Mouse (Mus musculus): ENCODE results near the gene Nsun2. TPM values are rescaled to one million over a fixed set of nuclear protein-coding genes. Genes with fewer than 3 reads are reported as not detected.
A peak's percentile ranks its signal among the peaks of the same experiment; 100 is the strongest.

Gene Nsun2
- total and polyA plus RNA-seq, 3 experiments, result 29.3 to 47.9 (median 40.4) TPM

GRCm38 (mm10) chr13:69532893-69533404, 597 bp upstream of the Nsun2 start:
- Histone ChIP-seq H3K4me3 (peak overlapping the region; percentile 86), H3K27ac (peak overlapping the region; percentile 72), H3K4me1 (ENCODE audit: control insufficient read depth, insufficient read depth, low read length) (peaks cover 18% of the 10 kb centered on the region), H3K9ac (ENCODE audit: low read depth, low read length) (peak overlapping the region; percentile 91), H3K36me3 (ENCODE audit: control insufficient read depth, insufficient read depth, low read length) (no peaks in the 10 kb centered on the region), H3K27me3 (ENCODE audit: control insufficient read depth, insufficient read depth, low read length) (no peaks in the 10 kb centered on the region), H3K79me2 (replicated peaks; ENCODE audit: control insufficient read depth, insufficient read depth, low read length) (peaks cover 7% of the 10 kb centered on the region)
- no peak for DNase-seq
- intact Hi-C loops (cut with DNase I), result loop anchor here (10.0 kb wide), 1 partner anchor 948 kb away; the partner anchor contains the start of genes Fastkd3 and Mtrr
- WGBS, result 5% methylated on average over 9 of the region's 9 CpGs
- TF ChIP-seq POLR2A (IDR thresholded peaks at IDR 0.05; ENCODE audit: insufficient read depth, low read depth, low read length) (no peak), EP300 (IDR thresholded peaks at IDR 0.05; ENCODE audit: insufficient read depth, low read depth, low read length) (no peak), CTCF (IDR thresholded peaks at IDR 0.05) (peak; percentile 17; the same call in 1 of the 2 replicates)

- peak within 1 kb of the TSS; percentile 92 for H3K9ac ChIP-seq (ENCODE audit: low read depth, low read length)
- H3K27me3 ChIP-seq (ENCODE audit: control insufficient read depth, insufficient read depth, low read length), result no peaks in the 10 kb centered on the region
- peaks cover 5% of the 10 kb centered on the region for H3K79me2 ChIP-seq (replicated peaks; ENCODE audit: control insufficient read depth, insufficient read depth, low read length)
- whole genome bisulfite sequencing, result 14% methylated on average over 44 of the region's 57 CpGs
- no peak for DNase-seq
- no peaks in the 10 kb centered on the region for H3K36me3 ChIP-seq (ENCODE audit: control insufficient read depth, insufficient read depth, low read length)
- H3K4me1 ChIP-seq (ENCODE audit: control insufficient read depth, insufficient read depth, low read length), result peaks cover 15% of the 10 kb centered on the region
- H3K4me3 ChIP-seq, result peak within 1 kb of the TSS; percentile 86
- TF ChIP-seq POLR2A (IDR thresholded peaks at IDR 0.05; ENCODE audit: insufficient read depth, low read depth, low read length) (no peak), CTCF (IDR thresholded peaks at IDR 0.05) (no peak), EP300 (IDR thresholded peaks at IDR 0.05; ENCODE audit: insufficient read depth, low read depth, low read length) (no peak)
- intact Hi-C loops (cut with DNase I), result loop anchor here (10.0 kb wide), 1 partner anchor 949 kb away; the partner anchor contains the start of genes Fastkd3 and Mtrr
- peak within 1 kb of the TSS; percentile 92 for H3K27ac ChIP-seq
Observed at GRCm38 (mm10) chr13:69534334-69534653, 748 bp downstream of the Nsun2 start, which contains the start of gene Tent4a. Gene Tent4a (minus strand): TSS chr13:69534617.

- intact Hi-C loops (cut with DNase I), result loop anchor here (10.0 kb wide), 1 partner anchor 950 kb away; the partner anchor contains the start of genes Fastkd3 and Mtrr
- peak; percentile 73 for TF ChIP-seq POLR2A (IDR thresholded peaks at IDR 0.05; ENCODE audit: insufficient read depth, low read depth, low read length)
- 0 out of 2 replicates have a peak, but pooled peaks have one; percentile 13 for TF ChIP-seq CTCF (IDR thresholded peaks at IDR 0.05)
- peak; percentile 52; the same call in 1 of the 2 replicates for TF ChIP-seq EP300 (IDR thresholded peaks at IDR 0.05; ENCODE audit: insufficient read depth, low read depth, low read length)
- Histone ChIP-seq H3K36me3 (ENCODE audit: control insufficient read depth, insufficient read depth, low read length) (no peaks in the 10 kb centered on the region), H3K4me1 (ENCODE audit: control insufficient read depth, insufficient read depth, low read length) (peaks cover 15% of the 10 kb centered on the region), H3K27ac (peak overlapping the region; percentile 92), H3K27me3 (ENCODE audit: control insufficient read depth, insufficient read depth, low read length) (no peaks in the 10 kb centered on the region), H3K79me2 (replicated peaks; ENCODE audit: control insufficient read depth, insufficient read depth, low read length) (peaks cover 5% of the 10 kb centered on the region), H3K9ac (ENCODE audit: low read depth, low read length) (peak overlapping the region; percentile 92), H3K4me3 (peak overlapping the region; percentile 86)
- DNase-seq, result peak; percentile 97 to 99
- WGBS, result under 1% methylated on average over 84 of the region's 86 CpGs
Observed at GRCm38 (mm10) chr13:69534654-69535551, 1.4 kb downstream of the Nsun2 start.

- Histone ChIP-seq H3K79me2 (replicated peaks; ENCODE audit: control insufficient read depth, insufficient read depth, low read length) (peaks cover 5% of the 10 kb centered on the region; the same call in 1 of the 2 replicates), H3K27me3 (ENCODE audit: control insufficient read depth, insufficient read depth, low read length) (no peaks in the 10 kb centered on the region), H3K9ac (ENCODE audit: low read depth, low read length) (no peak overlapping the region), H3K4me1 (ENCODE audit: control insufficient read depth, insufficient read depth, low read length) (peaks cover 15% of the 10 kb centered on the region), H3K27ac (no peak overlapping the region), H3K36me3 (ENCODE audit: control insufficient read depth, insufficient read depth, low read length) (no peaks in the 10 kb centered on the region), H3K4me3 (no peak overlapping the region)
- TF ChIP-seq CTCF (IDR thresholded peaks at IDR 0.05) (no peak), POLR2A (IDR thresholded peaks at IDR 0.05; ENCODE audit: insufficient read depth, low read depth, low read length) (no peak), EP300 (IDR thresholded peaks at IDR 0.05; ENCODE audit: insufficient read depth, low read depth, low read length) (no peak)
- DNase-seq, result no peak
- 72% methylated on average over 4 of the region's 4 CpGs for WGBS
- intact Hi-C loops (cut with DNase I), result loop anchor here (2.0 to 10.0 kb wide), 2 partner anchors 77 to 951 kb away; partner anchors contain the start of genes Fastkd3 and Mtrr
Observed at GRCm38 (mm10) chr13:69536021-69536420, 2.5 kb downstream of the Nsun2 start.

- peaks cover 12% of the 10 kb centered on the region for H3K4me1 ChIP-seq (ENCODE audit: control insufficient read depth, insufficient read depth, low read length)
- H3K79me2 ChIP-seq (replicated peaks; ENCODE audit: control insufficient read depth, insufficient read depth, low read length), result peaks cover 3% of the 10 kb centered on the region; the same call in 1 of the 2 replicates
- H3K27me3 ChIP-seq (ENCODE audit: control insufficient read depth, insufficient read depth, low read length), result no peaks in the 10 kb centered on the region
- no peak for TF ChIP-seq EP300 (IDR thresholded peaks at IDR 0.05; ENCODE audit: insufficient read depth, low read depth, low read length)
- no peak for TF ChIP-seq CTCF (IDR thresholded peaks at IDR 0.05)
- TF ChIP-seq POLR2A (IDR thresholded peaks at IDR 0.05; ENCODE audit: insufficient read depth, low read depth, low read length), result no peak
- H3K4me3 ChIP-seq, result no peak overlapping the region
- no peak overlapping the region for H3K27ac ChIP-seq
- intact Hi-C loops (cut with DNase I), result loop anchor here (2.0 to 10.0 kb wide), 2 partner anchors 75 to 953 kb away; partner anchors contain the start of genes Fastkd3 and Mtrr
- H3K36me3 ChIP-seq (ENCODE audit: control insufficient read depth, insufficient read depth, low read length), result no peaks in the 10 kb centered on the region
- WGBS, result 84% methylated on average over 7 of the region's 7 CpGs
- H3K9ac ChIP-seq (ENCODE audit: low read depth, low read length), result no peak overlapping the region
- peak in 1 of 2 experiments; percentile 41 for DNase-seq
Observed at GRCm38 (mm10) chr13:69537366-69537765, 3.8 kb downstream of the Nsun2 start.
